Mouse (Mus musculus): ENCODE data around the gene Rpl36al. TPM values are rescaled to one million over a fixed set of nuclear protein-coding genes. Genes with fewer than 3 reads are reported as not detected.
"Not testable (repeated sequence)": the region's sequence is repeated elsewhere in the genome, so short reads cannot be mapped to it uniquely, and the experiment has no call there.

Gene Rpl36al
- polyA plus RNA-seq, 1 experiment from 2014 or later: 768 TPM

GRCm38 (mm10) chr12:69159578-69159940, 24.3 kb downstream of the Rpl36al start:
- H3K9me3 ChIP-seq (replicated peaks; ENCODE audit: low read length): no peaks in the 10 kb centered on the region
- no peaks in the 10 kb centered on the region for H3K27me3 ChIP-seq (ENCODE audit: insufficient read depth, low read length)
- peaks cover 12% of the 10 kb centered on the region for H3K36me3 ChIP-seq (ENCODE audit: insufficient read depth, low read length)
- DNase-seq (ENCODE audit: low spot score): peak; percentile 78
- no peak overlapping the region for H3K9ac ChIP-seq (ENCODE audit: low read depth, low read length)
- H3K27ac ChIP-seq: no peak overlapping the region
- WGBS: 5% methylated on average over 9 of the region's 9 CpGs
- peak overlapping the region; percentile 11; the same call in 1 of the 2 replicates for H3K4me2 ChIP-seq (ENCODE audit: low read length)
- H3K4me1 ChIP-seq (replicated peaks; ENCODE audit: insufficient read depth, low read length): peaks cover 4% of the 10 kb centered on the region; the same call in 1 of the 2 replicates
- 0 out of 2 replicates have a peak overlapping the region, but pooled peaks have one; percentile 1 for H3K4me3 ChIP-seq (replicated peaks; ENCODE audit: low read depth, low read length)
- peak; percentile 92 for TF ChIP-seq CTCF (IDR thresholded peaks at IDR 0.05; ENCODE audit: low read depth)
- ATAC-seq (replicated peaks; ENCODE audit: low FRiP score, low read depth): no peak; the same call in 1 of the 2 replicates

- peak; percentile 99 for ATAC-seq (replicated peaks; ENCODE audit: low FRiP score, low read depth)
- H3K36me3 ChIP-seq (ENCODE audit: insufficient read depth, low read length): peaks cover 12% of the 10 kb centered on the region
- H3K4me1 ChIP-seq (replicated peaks; ENCODE audit: insufficient read depth, low read length); H3K27me3 ChIP-seq (ENCODE audit: insufficient read depth, low read length); H3K9me3 ChIP-seq (replicated peaks; ENCODE audit: low read length): not testable (repeated sequence)
- under 1% methylated on average over 54 of the region's 68 CpGs for WGBS
- peak within 1 kb of the TSS; percentile 54 for H3K4me2 ChIP-seq (ENCODE audit: low read length)
- peak within 1 kb of the TSS; percentile 97 for H3K27ac ChIP-seq
- H3K9ac ChIP-seq (ENCODE audit: low read depth, low read length): peak within 1 kb of the TSS; percentile 87
- peak; percentile 99 for DNase-seq (ENCODE audit: low spot score)
- H3K4me3 ChIP-seq (replicated peaks; ENCODE audit: low read depth, low read length): peak within 1 kb of the TSS; percentile 72
Measured at GRCm38 (mm10) chr12:69158765-69159577, 24.9 kb downstream of the Rpl36al start, which contains the start of gene Rps29. TSS of gene Rps29 (minus strand) at chr12:69159186.

- Histone ChIP-seq H3K27me3 (ENCODE audit: insufficient read depth, low read length) (no peaks in the 10 kb centered on the region), H3K4me3 (replicated peaks; ENCODE audit: low read depth, low read length) (peak overlapping the region; percentile 72), H3K4me2 (ENCODE audit: low read length) (peak overlapping the region; percentile 54), H3K27ac (peak overlapping the region; percentile 97), H3K9me3 (replicated peaks; ENCODE audit: low read length) (no peaks in the 10 kb centered on the region), H3K36me3 (ENCODE audit: insufficient read depth, low read length) (peaks cover 12% of the 10 kb centered on the region), H3K4me1 (replicated peaks; ENCODE audit: insufficient read depth, low read length) (peaks cover 4% of the 10 kb centered on the region; the same call in 1 of the 2 replicates), H3K9ac (ENCODE audit: low read depth, low read length) (peak overlapping the region; percentile 87)
- ATAC-seq (replicated peaks; ENCODE audit: low FRiP score, low read depth): no peak
- TF ChIP-seq CTCF (IDR thresholded peaks at IDR 0.05; ENCODE audit: low read depth): no peak
- DNase-seq (ENCODE audit: low spot score): peak; percentile 64
- WGBS: under 1% methylated on average over 19 of the region's 19 CpGs
Measured at GRCm38 (mm10) chr12:69158366-69158764, 25.5 kb downstream of the Rpl36al start.

- no peak overlapping the region for H3K9ac ChIP-seq (ENCODE audit: low read depth, low read length)
- no peak overlapping the region for H3K4me3 ChIP-seq (replicated peaks; ENCODE audit: low read depth, low read length)
- no peak overlapping the region for H3K27ac ChIP-seq
- DNase-seq (ENCODE audit: low spot score) (no peak), ATAC-seq (replicated peaks; ENCODE audit: low FRiP score, low read depth) (no peak)
- 92% methylated on average over 2 of the region's 2 CpGs for WGBS
- peaks cover 12% of the 10 kb centered on the region for H3K36me3 ChIP-seq (ENCODE audit: insufficient read depth, low read length)
- TF ChIP-seq CTCF (IDR thresholded peaks at IDR 0.05; ENCODE audit: low read depth): no peak
- H3K4me1 ChIP-seq (replicated peaks; ENCODE audit: insufficient read depth, low read length): peaks cover 4% of the 10 kb centered on the region; the same call in 1 of the 2 replicates
- no peak overlapping the region for H3K4me2 ChIP-seq (ENCODE audit: low read length)
- H3K9me3 ChIP-seq (replicated peaks; ENCODE audit: low read length): no peaks in the 10 kb centered on the region
- H3K27me3 ChIP-seq (ENCODE audit: insufficient read depth, low read length): no peaks in the 10 kb centered on the region
Measured at GRCm38 (mm10) chr12:69157107-69157506, 26.8 kb downstream of the Rpl36al start.

- Histone ChIP-seq H3K27ac (no peak overlapping the region), H3K4me3 (replicated peaks; ENCODE audit: low read depth, low read length) (no peak overlapping the region), H3K27me3 (ENCODE audit: insufficient read depth, low read length) (no peaks in the 10 kb centered on the region), H3K36me3 (ENCODE audit: insufficient read depth, low read length) (peaks cover 12% of the 10 kb centered on the region), H3K9ac (ENCODE audit: low read depth, low read length) (no peak overlapping the region), H3K4me1 (replicated peaks; ENCODE audit: insufficient read depth, low read length) (peaks cover 4% of the 10 kb centered on the region; the same call in 1 of the 2 replicates), H3K4me2 (ENCODE audit: low read length) (no peak overlapping the region), H3K9me3 (replicated peaks; ENCODE audit: low read length) (no peaks in the 10 kb centered on the region)
- WGBS: 90% methylated on average over 4 of the region's 4 CpGs
- TF ChIP-seq CTCF (IDR thresholded peaks at IDR 0.05; ENCODE audit: low read depth): no peak
- ATAC-seq (replicated peaks; ENCODE audit: low FRiP score, low read depth) (no peak), DNase-seq (ENCODE audit: low spot score) (no peak)
Measured at GRCm38 (mm10) chr12:69156436-69156835, 27.4 kb downstream of the Rpl36al start.

- H3K27me3 ChIP-seq (ENCODE audit: insufficient read depth, low read length): no peaks in the 10 kb centered on the region
- peaks cover 12% of the 10 kb centered on the region for H3K36me3 ChIP-seq (ENCODE audit: insufficient read depth, low read length)
- TF ChIP-seq CTCF (IDR thresholded peaks at IDR 0.05; ENCODE audit: low read depth): no peak
- no peak overlapping the region for H3K4me3 ChIP-seq (replicated peaks; ENCODE audit: low read depth, low read length)
- peaks cover 4% of the 10 kb centered on the region; the same call in 1 of the 2 replicates for H3K4me1 ChIP-seq (replicated peaks; ENCODE audit: insufficient read depth, low read length)
- no peak overlapping the region for H3K27ac ChIP-seq
- 81% methylated on average over 2 of the region's 2 CpGs for WGBS
- DNase-seq (ENCODE audit: low spot score) (no peak), ATAC-seq (replicated peaks; ENCODE audit: low FRiP score, low read depth) (no peak)
- no peak overlapping the region for H3K9ac ChIP-seq (ENCODE audit: low read depth, low read length)
- H3K4me2 ChIP-seq (ENCODE audit: low read length): no peak overlapping the region
- H3K9me3 ChIP-seq (replicated peaks; ENCODE audit: low read length): no peaks in the 10 kb centered on the region
Measured at GRCm38 (mm10) chr12:69155923-69156322, 28.0 kb downstream of the Rpl36al start.

Measured in kidney, postnatal 0 days (tissue).